Mouse (Mus musculus) CH12.LX (cell line): Measurements from ENCODE around the gene Fgfr1op. TPM values are rescaled to one million over a fixed set of nuclear protein-coding genes. Genes with fewer than 3 reads are reported as not detected.

Experiments
- DNase-seq: peaks from one replicate; pipeline ENCODE4 v3.0.0-alpha.2; 2013; ENCODE audit errors: extremely low read depth
- H3K27ac ChIP-seq: 2 replicates; pipeline ENCODE4 v1.5.1; 2012; ENCODE audit warnings: low read depth, mild to moderate bottlenecking, control low read depth, moderate library complexity; ENCODE audit not compliant: insufficient read depth
- H3K27me3 ChIP-seq: replicated peaks from 2 replicates; pipeline ENCODE3; 2012; ENCODE audit warnings: inconsistent platforms
- H3K36me3 ChIP-seq, 2 experiments: replicated peaks in 1 of 2; 2 replicates each; pipeline versions ENCODE3 to v1.6.1; 2012; ENCODE audit warnings: inconsistent platforms in 1 of 2, low read length in 1 of 2, mild to moderate bottlenecking in 1 of 2, mixed read lengths in 1 of 2, moderate library complexity in 1 of 2; ENCODE audit not compliant: control insufficient read depth in 1 of 2, insufficient read depth in 1 of 2
- H3K4me1 ChIP-seq, 2 experiments: 2 replicates each; pipeline ENCODE4 v1.6.1; 2012; ENCODE audit warnings: inconsistent platforms in 1 of 2, moderate library complexity in 1 of 2; ENCODE audit not compliant: insufficient read depth in 2 of 2, control insufficient read depth in 1 of 2
- H3K4me2 ChIP-seq: 2 replicates; pipeline ENCODE4 v1.6.1; 2012; ENCODE audit warnings: low read depth, mild to moderate bottlenecking, control low read depth; ENCODE audit not compliant: poor library complexity, insufficient read depth, severe bottlenecking
- H3K4me3 ChIP-seq, 3 experiments: fragments of 150-350 bp in 1 of 3; sonication (generic) in 1 of 3; replicated peaks in 1 of 3; 2 replicates each; pipeline versions ENCODE3 to v1.5.1; 2011 to 2012; ENCODE audit warnings: low read depth in 2 of 3, low read length in 2 of 3, mild to moderate bottlenecking in 2 of 3, moderate library complexity in 2 of 3, control low read depth in 1 of 3, improper control_type of control experiment in 1 of 3, inconsistent platforms in 1 of 3, mixed read lengths in 1 of 3; ENCODE audit not compliant: poor library complexity in 1 of 3
- H3K79me2 ChIP-seq: replicated peaks from 2 replicates; pipeline ENCODE4 v1.6.1; 2012; ENCODE audit warnings: mild to moderate bottlenecking, moderate library complexity; ENCODE audit not compliant: control insufficient read depth, poor library complexity, insufficient read depth, severe bottlenecking; ENCODE audit errors: extremely low read depth
- H3K9ac ChIP-seq: 2 replicates; pipeline ENCODE4 v1.6.1; 2012; ENCODE audit warnings: low read depth, mild to moderate bottlenecking, control low read depth, moderate library complexity; ENCODE audit not compliant: insufficient read depth
- H3K9me3 ChIP-seq: replicated peaks from 2 replicates; pipeline ENCODE3; 2012; ENCODE audit warnings: low read length, inconsistent platforms, mixed read lengths
- CHD1 ChIP-seq: IDR thresholded peaks from 2 replicates; pipeline ENCODE4 v1.6.1; 2012; ENCODE audit warnings: low read depth, low read length, improper control_type of control experiment, inconsistent platforms
- ETS1 ChIP-seq: conservative IDR thresholded peaks from 2 replicates; pipeline ENCODE4 v1.6.1; 2012; ENCODE audit warnings: low read depth, mild to moderate bottlenecking, inconsistent platforms, low read length, improper control_type of control experiment, moderate library complexity
- GABPA ChIP-seq: IDR thresholded peaks from 2 replicates; pipeline ENCODE4 v1.6.1; 2012; ENCODE audit warnings: low read depth, low read length, improper control_type of control experiment, inconsistent platforms; ENCODE audit not compliant: insufficient replicate concordance
- HCFC1 ChIP-seq: IDR thresholded peaks from 2 replicates; pipeline ENCODE4 v1.6.1; 2012; ENCODE audit warnings: low read depth, mild to moderate bottlenecking, inconsistent platforms, low read length, improper control_type of control experiment
- IRF4 ChIP-seq: IDR thresholded peaks from 2 replicates; pipeline ENCODE4 v1.6.1; 2014; ENCODE audit warnings: low read depth, mild to moderate bottlenecking, inconsistent platforms, low read length, improper control_type of control experiment
- JUN ChIP-seq: IDR thresholded peaks from 2 replicates; pipeline ENCODE4 v1.6.1; 2011; ENCODE audit warnings: low read depth, mild to moderate bottlenecking, low read length, improper control_type of control experiment, moderate library complexity; ENCODE audit not compliant: insufficient read depth
- POLR2AphosphoS2 ChIP-seq: IDR thresholded peaks from 2 replicates; pipeline ENCODE4 v1.6.1; 2011; ENCODE audit warnings: low read depth, low read length, improper control_type of control experiment
- RAD21 ChIP-seq: IDR thresholded peaks from 2 replicates; pipeline ENCODE4 v1.6.1; 2011; ENCODE audit warnings: low read depth, mild to moderate bottlenecking, low read length, improper control_type of control experiment, moderate library complexity
- RCOR1 ChIP-seq: conservative IDR thresholded peaks from 2 replicates; pipeline ENCODE4 v1.6.1; 2012; ENCODE audit warnings: low read depth, mild to moderate bottlenecking, inconsistent platforms, low read length, improper control_type of control experiment
- USF2 ChIP-seq: conservative IDR thresholded peaks from 2 replicates; pipeline ENCODE4 v1.6.1; 2011; ENCODE audit warnings: low read depth, low read length, improper control_type of control experiment
- dilution Hi-C: fragments of 300-500 bp; cut with MboI; formaldehyde crosslinking; loops from 2 replicates; pipeline ENCODE4 v1.14.3; 2020; ENCODE audit warnings: low sequenced_read_pairs; ENCODE audit not compliant: extremely low pct_unique_long_range_greater_than_20kb, extremely low pct_ligation_motif_present
- in situ Hi-C: fragments of 300-500 bp; cut with MboI; formaldehyde crosslinking; loops from 3 replicates; pipeline ENCODE4 v1.14.3; 2019; ENCODE audit warnings: low sequenced_read_pairs, low pct_ligation_motif_present, low pct_unique_long_range_greater_than_20kb, mixed read lengths
- polyA plus RNA-seq: library from polyadenylated mRNA; unstranded; fragments of >175 nt; gene quantifications from 2 replicates; pipeline ENCODE4 v1.2.1, GENCODE M21; 2012; ENCODE audit warnings: low read depth; ENCODE audit not compliant: insufficient read length
- total RNA-seq, 2 experiments: library from RNA; depleted of rRNA; stranded (reverse); fragments of 300-350 nt in 1 of 2; fragments of >200 nt in 1 of 2; gene quantifications; 2 replicates each; pipeline ENCODE4 v1.2.3; 2012 to 2014

Gene Fgfr1op
- total and polyA plus RNA-seq, 3 experiments, result 29.8 to 56.3 (median 46.9) TPM

DNA sequence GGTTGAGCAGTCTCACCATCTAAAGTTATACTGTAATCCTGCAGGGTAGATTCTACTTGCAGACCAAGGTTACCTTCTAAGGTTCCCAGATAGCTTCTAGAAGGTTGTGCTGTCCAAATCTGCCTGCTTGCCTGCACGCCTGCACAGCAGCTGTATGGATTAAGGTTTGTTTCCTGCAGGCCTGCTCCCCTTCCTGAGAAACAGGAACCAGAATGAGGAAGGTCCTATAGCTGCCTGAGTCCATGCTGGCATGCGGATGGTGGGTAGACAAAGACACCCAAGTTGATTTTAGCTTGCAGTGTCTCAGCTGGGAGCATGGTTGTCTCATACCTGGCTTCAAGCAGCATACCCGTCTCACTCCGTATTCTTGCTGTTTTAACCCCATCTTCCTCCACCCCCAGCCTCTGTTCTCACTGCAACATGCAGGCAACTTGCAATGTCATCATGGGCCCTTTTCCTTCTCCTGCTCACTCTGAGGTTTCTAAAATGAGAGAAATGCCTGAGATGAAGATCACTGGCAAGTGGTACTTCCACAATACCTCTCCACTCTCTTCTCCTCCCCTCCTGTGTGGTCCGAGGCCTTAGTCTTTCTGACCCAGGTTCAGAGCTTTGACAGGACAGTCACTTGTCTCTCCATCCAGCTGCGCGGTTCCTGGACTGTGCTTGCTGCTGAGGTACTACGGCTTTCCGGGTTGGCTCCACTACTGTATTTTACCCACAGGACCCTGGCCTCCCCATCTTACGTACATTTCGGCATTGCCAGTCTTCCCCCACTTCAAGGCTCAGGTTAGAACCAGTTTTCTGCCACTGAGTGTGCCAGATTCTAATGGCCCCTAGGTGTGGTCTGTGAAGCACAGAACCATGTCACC lies 34.0 kb downstream of the Fgfr1op start:
- DNase-seq, result no peak
- in situ Hi-C loops, result loop anchor here (5.0 to 10.0 kb wide), 2 partner anchors 106 to 173 kb away; no protein-coding TSS in a partner anchor
- no peak overlapping the region for H3K27ac ChIP-seq

DNA sequence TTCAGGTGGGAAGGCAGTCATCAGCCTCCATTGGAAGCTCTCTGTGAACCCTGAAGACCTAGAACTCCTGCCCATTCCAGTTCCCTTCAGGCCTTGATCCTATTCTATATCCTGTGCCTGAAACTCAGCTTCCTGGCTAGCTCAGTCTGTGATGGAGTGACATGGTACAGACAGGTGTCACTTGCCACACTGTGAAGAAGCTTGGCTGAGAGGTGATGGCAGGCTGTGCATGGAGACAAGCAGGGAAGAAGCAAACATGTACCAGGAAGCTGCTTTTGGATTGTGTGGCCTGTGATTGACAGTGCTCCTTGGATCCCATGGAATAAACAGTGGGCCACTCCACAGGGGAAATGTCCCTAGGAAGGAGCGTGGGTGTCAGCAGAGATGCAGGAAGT lies 34.6 kb downstream of the Fgfr1op start:
- in situ Hi-C loops (loop anchor here (5.0 to 10.0 kb wide), 2 partner anchors 105 to 172 kb away; no protein-coding TSS in a partner anchor), dilution Hi-C loops (no loop called here)
- H3K4me1 ChIP-seq, result peaks cover 16 to 43% of the 10 kb centered on the region in 2 experiments; a peak in 3 of 4 replicates
- H3K79me2 ChIP-seq, result no peaks in the 10 kb centered on the region
- H3K27me3 ChIP-seq, result no peaks in the 10 kb centered on the region
- no peak for DNase-seq
- H3K9ac ChIP-seq, result no peak overlapping the region
- H3K27ac ChIP-seq, result no peak overlapping the region
- H3K9me3 ChIP-seq, result peaks cover 2% of the 10 kb centered on the region
- H3K36me3 ChIP-seq, result peaks cover 3 to 23% of the 10 kb centered on the region in 2 experiments
- H3K4me3 ChIP-seq, result no peak overlapping the region
- no peak for TF ChIP-seq POLR2AphosphoS2
- no peak for TF ChIP-seq ETS1
- TF ChIP-seq JUN, result no peak
- TF ChIP-seq GABPA, result no peak
- TF ChIP-seq RAD21, result no peak
- TF ChIP-seq HCFC1, result no peak
- TF ChIP-seq, all 38 proteins: peak for 0
- no peak overlapping the region for H3K4me2 ChIP-seq

More for the DNA sequence above, 34.0 kb downstream of the Fgfr1op start:
- no peak for TF ChIP-seq USF2
- TF ChIP-seq RCOR1, result no peak
- no peak for TF ChIP-seq IRF4
- Histone ChIP-seq H3K4me2 (no peak overlapping the region), H3K9ac (no peak overlapping the region), H3K79me2 (no peaks in the 10 kb centered on the region), H3K36me3 (peaks cover 8 to 29% of the 10 kb centered on the region in 2 experiments), H3K9me3 (no peaks in the 10 kb centered on the region), H3K4me1 (peaks cover 18 to 49% of the 10 kb centered on the region in 2 experiments; a peak in 3 of 4 replicates), H3K27me3 (no peaks in the 10 kb centered on the region), H3K4me3 (no peak overlapping the region)
- dilution Hi-C loops, result no loop called here

DNA sequence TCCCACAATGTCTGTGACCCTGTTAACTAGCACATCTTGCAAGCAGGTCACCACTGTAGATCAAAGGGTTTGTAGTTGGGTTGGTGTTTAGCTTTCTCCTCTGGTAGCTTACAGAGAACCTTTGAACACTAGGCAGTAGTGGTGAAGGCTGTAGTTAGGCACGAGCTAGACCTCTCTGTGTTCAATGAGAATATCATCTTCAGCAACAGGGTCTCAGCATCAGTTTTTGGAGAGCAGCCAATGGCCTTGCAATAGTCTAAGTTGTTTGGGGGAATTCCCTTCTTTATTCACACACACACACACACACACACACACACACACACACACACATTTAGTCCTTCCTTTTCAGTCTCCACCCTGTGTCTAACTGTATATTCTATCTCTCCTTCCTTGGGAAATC lies 38.2 kb downstream of the Fgfr1op start:
- Histone ChIP-seq H3K4me1 (peaks cover 3 to 16% of the 10 kb centered on the region in 2 experiments; a peak in 2 of 4 replicates), H3K9ac (no peak overlapping the region), H3K27me3 (no peaks in the 10 kb centered on the region), H3K4me2 (no peak overlapping the region), H3K9me3 (peaks cover 8% of the 10 kb centered on the region), H3K4me3 (no peak overlapping the region), H3K79me2 (no peaks in the 10 kb centered on the region), H3K36me3 (peaks cover 0 to 10% of the 10 kb centered on the region in 2 experiments), H3K27ac (no peak overlapping the region)
- TF ChIP-seq CHD1 (no peak), HCFC1 (no peak)
- in situ Hi-C loops, result no loop called here
- no peak for DNase-seq
- dilution Hi-C loops, result no loop called here
